Mouse (Mus musculus) lung, embryonic 15.5 days (tissue): ENCODE results near the gene Olfr969. TPM values are rescaled to one million over a fixed set of nuclear protein-coding genes. Genes with fewer than 3 reads are reported as not detected.
"Not testable (repeated sequence)": the region's sequence is repeated elsewhere in the genome, so short reads cannot be mapped to it uniquely, and the experiment has no call there.

Experiments used
- ATAC-seq: fragments of 200-750 bp; cut with Nextera tagmentation; 2 replicates; pipeline ENCODE4 v1.8.0; 2017; ENCODE audit warnings: moderate number of reproducible peaks, borderline replicate concordance; ENCODE audit not compliant: low FRiP score, low TSS enrichment; ENCODE audit errors: extremely low read depth
- H3K27ac ChIP-seq: fragments of 300-500 bp; sonication (generic); 2 replicates; pipeline ENCODE4 v1.5.1; 2015; ENCODE audit warnings: moderate library complexity, mild to moderate bottlenecking, inconsistent platforms
- H3K27me3 ChIP-seq: fragments of 300-500 bp; sonication (generic); 2 replicates; pipeline ENCODE4 v1.6.1; 2015; ENCODE audit warnings: inconsistent platforms
- H3K36me3 ChIP-seq: fragments of 300-500 bp; sonication (generic); 2 replicates; pipeline ENCODE4 v1.6.1; 2015; ENCODE audit warnings: inconsistent platforms
- H3K4me1 ChIP-seq: fragments of 300-500 bp; sonication (generic); 2 replicates; pipeline ENCODE4 v1.6.1; 2015; ENCODE audit warnings: inconsistent platforms
- H3K4me2 ChIP-seq: fragments of 300-500 bp; sonication (generic); 2 replicates; pipeline ENCODE4 v1.6.1; 2015; ENCODE audit warnings: inconsistent platforms, mild to moderate bottlenecking, moderate library complexity
- H3K4me3 ChIP-seq: fragments of 300-500 bp; sonication (generic); 2 replicates; pipeline ENCODE4 v1.5.1; 2015; ENCODE audit warnings: mild to moderate bottlenecking, inconsistent platforms
- H3K9ac ChIP-seq: fragments of 300-500 bp; sonication (generic); 2 replicates; pipeline ENCODE4 v1.6.1; 2015; ENCODE audit warnings: inconsistent platforms
- H3K9me3 ChIP-seq: fragments of 300-500 bp; sonication (generic); 2 replicates; pipeline ENCODE4 v1.6.1; 2016; ENCODE audit warnings: inconsistent platforms
- WGBS: fragments of 180-500 bp; shearing (Covaris S2); methylation state at CpG from one replicate; pipeline ENCODE4 v1.1.7; 2015; 5-methylcytosine and 5-hydroxymethylcytosine counted together
- polyA plus RNA-seq: library from polyadenylated mRNA; unstranded; fragments of >200 nt; fragmentation: Nextera tagmentation; extraction: Ambion mirVana; gene quantifications from 2 replicates; pipeline ENCODE4 v1.2.1, GENCODE M21; 2015

Olfr969 gene
- polyA plus RNA-seq = not detected in 2 replicates

DNA sequence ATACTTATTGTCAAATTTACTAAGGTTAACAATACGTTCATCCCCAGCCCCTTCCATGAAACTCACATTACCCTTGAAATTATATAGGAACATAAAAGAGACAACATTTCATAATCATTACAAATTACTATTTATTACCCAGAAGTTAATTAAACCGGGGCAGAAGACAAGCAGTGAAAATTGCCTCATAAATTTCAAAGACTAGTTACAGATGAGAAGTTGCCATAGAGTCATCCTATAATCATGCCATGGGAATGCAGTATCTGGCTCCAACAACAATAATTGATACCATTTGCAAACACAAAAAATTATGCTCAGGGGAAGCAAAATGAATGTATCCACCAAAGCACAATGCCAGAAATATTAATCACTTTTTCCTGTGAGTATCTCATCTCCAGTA is at the start of gene Olfr969:
TSS of gene Olfr969 (plus strand) at position 388 of the 400 bp plus-strand sequence.
- H3K27me3 ChIP-seq = no peaks in the 10 kb centered on the region
- no peak for ATAC-seq
- no peak within 1 kb of the TSS for H3K4me3 ChIP-seq
- no peaks in the 10 kb centered on the region for H3K9me3 ChIP-seq
- H3K4me1 ChIP-seq = no peaks in the 10 kb centered on the region
- no peak within 1 kb of the TSS for H3K4me2 ChIP-seq
- H3K9ac ChIP-seq = no peak within 1 kb of the TSS
- 68% methylated on average over 2 of the region's 2 CpGs for WGBS
- H3K27ac ChIP-seq = no peak within 1 kb of the TSS
- no peaks in the 10 kb centered on the region for H3K36me3 ChIP-seq

DNA sequence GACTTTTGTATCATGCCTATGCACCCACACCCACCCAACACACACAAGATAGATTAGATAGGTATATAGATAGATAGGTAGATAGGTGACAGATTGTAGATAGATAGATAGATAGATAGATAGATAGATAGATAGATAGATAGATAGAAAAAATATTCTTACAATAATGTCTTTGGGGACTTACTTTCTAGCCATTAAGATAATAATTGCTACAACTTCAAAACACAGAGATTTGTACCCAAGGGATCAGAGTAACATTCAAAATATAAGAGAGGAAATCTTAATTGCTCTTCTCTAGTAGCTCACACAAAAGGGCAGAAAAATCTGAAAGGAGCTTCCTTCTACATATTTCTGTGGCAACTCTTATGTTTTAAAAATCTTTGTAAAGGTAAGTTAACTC is 44.8 kb upstream of the Olfr969 start, which contains the start of gene Olfr967:
TSS of gene Olfr967 (plus strand) at position 301 of the 400 bp plus-strand sequence.
- no peak for ATAC-seq
- H3K27me3 ChIP-seq = no peaks in the 10 kb centered on the region
- H3K4me3 ChIP-seq = no peak within 1 kb of the TSS
- no peak within 1 kb of the TSS for H3K4me2 ChIP-seq
- H3K4me1 ChIP-seq = no peaks in the 10 kb centered on the region
- no peak within 1 kb of the TSS for H3K27ac ChIP-seq
- no peaks in the 10 kb centered on the region for H3K36me3 ChIP-seq
- no peaks in the 10 kb centered on the region for H3K9me3 ChIP-seq
- no peak within 1 kb of the TSS for H3K9ac ChIP-seq

DNA sequence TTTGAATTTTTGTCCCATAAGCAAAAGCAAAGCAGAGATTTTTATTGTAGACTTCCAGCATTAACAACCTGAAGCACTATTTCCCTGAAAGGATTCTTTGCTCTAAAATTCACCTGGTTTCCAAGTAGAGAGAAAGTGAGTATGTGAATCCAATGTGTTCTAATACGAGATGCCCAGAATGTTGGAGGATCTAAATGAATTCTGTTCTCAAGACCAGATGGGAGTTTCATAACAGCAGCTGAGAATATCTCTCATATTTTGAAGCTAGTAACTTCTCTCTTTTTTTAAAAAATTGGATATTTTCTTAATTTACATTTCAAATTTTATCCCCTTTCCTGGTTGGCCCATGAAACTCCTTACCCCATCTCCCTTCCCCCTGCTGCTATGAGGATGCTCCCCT is 44.3 kb upstream of the Olfr969 start:
- H3K27ac ChIP-seq = no peak overlapping the region
- H3K4me1 ChIP-seq = no peaks in the 10 kb centered on the region
- H3K9me3 ChIP-seq = no peaks in the 10 kb centered on the region
- no peak for ATAC-seq
- no peak overlapping the region for H3K9ac ChIP-seq
- 85% methylated on average over 1 of the region's 1 CpGs for WGBS
- H3K27me3 ChIP-seq = no peaks in the 10 kb centered on the region
- no peak overlapping the region for H3K4me3 ChIP-seq
- no peak overlapping the region for H3K4me2 ChIP-seq
- H3K36me3 ChIP-seq = no peaks in the 10 kb centered on the region

DNA sequence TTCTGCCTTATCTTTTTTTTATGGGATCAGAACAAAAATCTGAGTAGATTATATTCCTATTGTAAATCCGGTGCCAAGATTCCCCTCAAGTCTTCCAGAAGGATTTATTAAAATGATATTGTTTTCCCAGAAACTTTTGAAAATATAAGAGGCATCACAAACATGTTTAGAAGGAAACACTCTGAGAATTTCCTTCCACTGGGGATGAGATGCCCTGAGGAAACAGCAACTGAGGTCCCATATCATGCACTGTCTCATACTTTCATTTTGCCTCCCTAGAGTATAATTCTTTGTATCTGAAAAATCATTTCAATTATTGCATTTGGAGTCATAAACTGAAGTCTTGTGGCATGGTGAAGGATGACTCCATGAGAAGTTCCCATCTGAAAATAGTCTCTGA is 7.6 kb upstream of the Olfr969 start, which contains the start of gene Olfr968:
TSS of gene Olfr968 (minus strand) at position 101 of the 400 bp plus-strand sequence.
- WGBS = 69% methylated on average over 1 of the region's 1 CpGs
- no peaks in the 10 kb centered on the region for H3K36me3 ChIP-seq
- no peak for ATAC-seq
- no peak within 1 kb of the TSS for H3K27ac ChIP-seq
- no peak within 1 kb of the TSS for H3K4me3 ChIP-seq
- H3K9ac ChIP-seq = no peak within 1 kb of the TSS
- H3K9me3 ChIP-seq = no peaks in the 10 kb centered on the region
- H3K4me1 ChIP-seq = no peaks in the 10 kb centered on the region
- H3K4me2 ChIP-seq = no peak within 1 kb of the TSS
- no peaks in the 10 kb centered on the region for H3K27me3 ChIP-seq

DNA sequence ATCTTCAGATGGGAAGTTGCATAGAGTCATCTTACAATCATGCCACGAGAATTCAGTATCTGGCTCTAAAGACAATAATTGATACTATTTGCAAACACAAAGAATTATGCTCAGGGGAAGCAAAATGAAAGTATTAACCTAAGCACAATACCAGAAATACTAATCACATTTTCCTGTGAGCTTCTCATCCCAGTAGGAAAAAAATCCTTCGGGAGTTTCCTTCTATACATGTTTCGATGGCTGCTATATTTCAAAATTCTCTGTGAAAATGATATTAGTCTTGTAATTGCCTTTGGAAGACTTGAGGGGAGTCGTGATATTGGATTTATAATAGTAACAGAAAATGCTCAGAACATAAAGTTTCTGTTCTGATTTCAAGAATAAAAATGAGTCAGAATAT is 17.8 kb downstream of the Olfr969 start, which contains the start of gene Olfr970:
TSS of gene Olfr970 (plus strand) at position 301 of the 400 bp plus-strand sequence.
- no peaks in the 10 kb centered on the region for H3K27me3 ChIP-seq
- no peak for ATAC-seq
- no peak within 1 kb of the TSS for H3K4me2 ChIP-seq
- no peaks in the 10 kb centered on the region for H3K36me3 ChIP-seq
- H3K4me3 ChIP-seq = no peak within 1 kb of the TSS
- H3K9ac ChIP-seq = no peak within 1 kb of the TSS
- 66% methylated on average over 4 of the region's 4 CpGs for WGBS
- no peak within 1 kb of the TSS for H3K27ac ChIP-seq
- no peaks in the 10 kb centered on the region for H3K9me3 ChIP-seq
- no peaks in the 10 kb centered on the region for H3K4me1 ChIP-seq

DNA sequence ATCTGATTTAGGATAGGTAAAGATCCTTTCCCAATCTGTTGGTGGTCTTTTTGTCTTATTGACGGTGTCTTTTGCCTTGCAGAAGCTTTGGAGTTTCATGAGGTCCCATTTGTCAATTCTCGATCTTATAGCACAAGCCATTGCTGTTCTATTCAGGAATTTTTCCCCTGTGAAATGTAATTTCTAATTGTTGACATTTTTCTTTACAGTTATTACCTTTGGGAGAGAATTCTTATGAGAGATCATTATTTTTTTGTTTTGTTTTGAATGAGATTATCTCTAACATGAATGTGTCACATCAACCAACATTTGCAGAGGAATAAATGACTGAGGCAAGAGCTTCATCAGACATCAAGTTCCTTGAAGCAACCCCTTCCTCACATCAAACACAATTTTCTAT is 45.8 kb downstream of the Olfr969 start, which contains the start of gene Olfr971:
TSS of gene Olfr971 (plus strand) at position 301 of the 400 bp plus-strand sequence.
- not testable (repeated sequence) for H3K9ac ChIP-seq, H3K36me3 ChIP-seq, H3K27ac ChIP-seq, H3K27me3 ChIP-seq, H3K9me3 ChIP-seq, H3K4me1 ChIP-seq, H3K4me3 ChIP-seq, H3K4me2 ChIP-seq, ATAC-seq
- 69% methylated on average over 2 of the region's 2 CpGs for WGBS

Other genes starting within 250 kb of the Olfr969 start
- not detected in 2 replicates for gene Olfr958, start 236.9 kb upstream of the Olfr969 start, polyA plus RNA-seq
- not detected in 2 replicates for gene Olfr959, start 215.4 kb upstream of the Olfr969 start, polyA plus RNA-seq
- 8.2 and 10.0 TPM in 2 replicates for gene AW551984, start 186.5 kb upstream of the Olfr969 start, polyA plus RNA-seq
- not detected in 2 replicates for gene Olfr148, start 180.3 kb upstream of the Olfr969 start, polyA plus RNA-seq
- gene Olfr960, start 169.6 kb upstream of the Olfr969 start, polyA plus RNA-seq = not detected in 2 replicates
- gene Olfr961, start 145.9 kb upstream of the Olfr969 start, polyA plus RNA-seq = not detected in 2 replicates
- not detected in 2 replicates for gene Olfr963, start 123.7 kb upstream of the Olfr969 start, polyA plus RNA-seq
- gene Olfr149, start 83.8 kb upstream of the Olfr969 start, polyA plus RNA-seq = not detected in 2 replicates
- gene Olfr965, start 79.6 kb upstream of the Olfr969 start, polyA plus RNA-seq = not detected in 2 replicates
- not detected in 2 replicates for gene Olfr150, start 60.0 kb upstream of the Olfr969 start, polyA plus RNA-seq
- gene Olfr967, start 44.7 kb upstream of the Olfr969 start, polyA plus RNA-seq = not detected in 2 replicates
- not detected in 2 replicates for gene Olfr968, start 7.7 kb upstream of the Olfr969 start, polyA plus RNA-seq
- not detected in 2 replicates for gene Olfr970, start 17.9 kb downstream of the Olfr969 start, polyA plus RNA-seq
- not detected in 2 replicates for gene Olfr971, start 45.9 kb downstream of the Olfr969 start, polyA plus RNA-seq
- gene Olfr972, start 75.5 kb downstream of the Olfr969 start, polyA plus RNA-seq = not detected in 2 replicates
- not detected in 2 replicates for gene Olfr229, start 116.4 kb downstream of the Olfr969 start, polyA plus RNA-seq
- gene Olfr974, start 146.6 kb downstream of the Olfr969 start, polyA plus RNA-seq = not detected in 2 replicates
- gene Olfr975, start 161.1 kb downstream of the Olfr969 start, polyA plus RNA-seq = not detected in 2 replicates
- not detected in 2 replicates for gene Olfr976, start 170.2 kb downstream of the Olfr969 start, polyA plus RNA-seq
- gene Olfr978, start 201.2 kb downstream of the Olfr969 start, polyA plus RNA-seq = not detected in 2 replicates
- not detected in 2 replicates for gene Olfr979, start 212.5 kb downstream of the Olfr969 start, polyA plus RNA-seq
- gene Olfr980, start 218.6 kb downstream of the Olfr969 start, polyA plus RNA-seq = not detected in 2 replicates
- gene Olfr981, start 230.5 kb downstream of the Olfr969 start, polyA plus RNA-seq = not detected in 2 replicates